ENCODE assay signal across 8 mouse cellular contexts in the genomic region with DNA sequence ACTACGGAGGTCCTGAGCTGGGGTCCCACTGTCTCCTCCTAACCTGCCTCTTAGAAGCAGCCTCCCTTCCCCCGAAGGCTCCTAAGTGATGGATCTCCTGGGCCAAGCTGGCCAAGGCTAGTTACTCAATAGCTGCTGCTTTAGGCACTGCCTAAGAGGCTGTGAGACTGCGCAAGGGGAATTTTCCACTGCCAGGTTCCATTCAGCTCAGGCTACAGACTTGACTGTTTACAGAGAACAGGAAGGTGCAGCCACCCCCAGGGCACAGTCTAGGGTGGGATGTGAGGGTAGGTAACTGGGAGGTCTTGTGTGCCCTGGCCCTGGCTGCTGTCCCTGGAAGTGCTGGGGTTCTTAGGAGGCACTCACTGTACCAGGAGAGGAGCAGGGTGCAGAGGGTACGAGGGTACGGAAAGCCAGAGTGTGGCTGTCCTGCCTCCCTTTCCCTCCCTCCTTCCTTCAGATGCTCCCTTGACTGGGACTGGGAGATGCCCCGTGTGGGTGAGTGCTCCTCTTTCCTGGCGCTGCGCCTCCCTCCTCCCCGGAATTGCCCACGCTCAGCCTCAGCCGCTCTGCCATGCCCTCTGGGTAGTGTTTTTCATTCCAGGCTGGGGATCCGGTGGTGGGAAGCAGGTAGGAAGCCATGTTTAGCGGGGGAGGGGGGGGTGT.
DNase-seq lines count a peak whose midpoint lies in the region; ATAC-seq and TF ChIP-seq lines count a peak whose summit lies in the region.

No protein-coding gene starts in this region.

- no peak overlapping the region for H3K9ac ChIP-seq in liver, embryonic 11.5 days (ENCODE audit: low read depth, low read length)
- H3K9ac ChIP-seq in limb, embryonic 12.5 days (replicated peaks) = peak overlapping the region; percentile 13
- H3K9ac ChIP-seq in neural tube, embryonic 15.5 days (replicated peaks) = no peak overlapping the region

- TF ChIP-seq CTCF in cerebellum, adult 2 months (IDR thresholded peaks at IDR 0.05; ENCODE audit: borderline replicate concordance, insufficient read depth, low read depth, low read length) = no peak
- no peak; the same call in 1 of the 2 replicates for TF ChIP-seq CTCF in kidney, adult 2 months (conservative IDR thresholded peaks at IDR 0.05; ENCODE audit: insufficient read depth, insufficient read length, low read depth, low read length)

- peak overlapping the region; percentile 35 for H3K4me2 ChIP-seq in liver, embryonic 11.5 days
- H3K4me2 ChIP-seq in limb, embryonic 12.5 days = peak overlapping the region; percentile 48
- peak overlapping the region; percentile 47 for H3K4me2 ChIP-seq in neural tube, embryonic 15.5 days

- 23% methylated on average over 13 of the region's 13 CpGs for WGBS in liver, embryonic 11.5 days
- 19% methylated on average over 13 of the region's 13 CpGs for WGBS in cerebellum, adult 2 months
- 5% methylated on average over 13 of the region's 13 CpGs for WGBS in kidney, adult 2 months
- 13% methylated on average over 13 of the region's 13 CpGs for WGBS in limb, embryonic 12.5 days
- 28% methylated on average over 12 of the region's 13 CpGs for WGBS in neural tube, embryonic 15.5 days

- H3K36me3 ChIP-seq in liver, embryonic 11.5 days (ENCODE audit: control insufficient read depth, insufficient read depth, low read length) = no peaks in the 10 kb centered on the region
- H3K36me3 ChIP-seq in kidney, adult 2 months (ENCODE audit: control insufficient read depth, insufficient read depth, low read length) = no peaks in the 10 kb centered on the region
- no peaks in the 10 kb centered on the region for H3K36me3 ChIP-seq in limb, embryonic 12.5 days
- no peaks in the 10 kb centered on the region for H3K36me3 ChIP-seq in neural tube, embryonic 15.5 days

- H3K27ac ChIP-seq in liver, embryonic 11.5 days (ENCODE audit: low read depth, low read length) = no peak overlapping the region
- peak overlapping the region; percentile 97 for H3K27ac ChIP-seq in cerebellum, adult 2 months (ENCODE audit: insufficient read depth, low read length)
- H3K27ac ChIP-seq in kidney, adult 2 months (ENCODE audit: insufficient read depth, low read depth, low read length) = peak overlapping the region; percentile 90
- peak overlapping the region; percentile 93 for H3K27ac ChIP-seq in limb, embryonic 12.5 days
- no peak overlapping the region; the same call in 1 of the 2 replicates for H3K27ac ChIP-seq in neural tube, embryonic 15.5 days (replicated peaks)

- H3K9me3 ChIP-seq in liver, embryonic 11.5 days (ENCODE audit: control insufficient read depth, low read length) = no peaks in the 10 kb centered on the region
- H3K9me3 ChIP-seq in limb, embryonic 12.5 days = no peaks in the 10 kb centered on the region
- no peaks in the 10 kb centered on the region for H3K9me3 ChIP-seq in neural tube, embryonic 15.5 days (replicated peaks)

- DNase-seq in liver, embryonic 11.5 days (ENCODE audit: low spot score) = no peak
- no peak for DNase-seq in liver
- DNase-seq in cerebellum, adult 2 months = peak; percentile 79 to 84
- DNase-seq in heart, adult 18-20 months = peak; percentile 44 to 58
- peak; percentile 83 for DNase-seq in kidney, adult 2 months
- no peak for DNase-seq in ovary, postnatal 14 days (ENCODE audit: low spot score)

- peak; percentile 63; the same call in 1 of the 2 replicates for TF ChIP-seq POLR2A in cerebellum, adult 2 months (IDR thresholded peaks at IDR 0.05; ENCODE audit: borderline replicate concordance, insufficient read depth, low read length)
- TF ChIP-seq POLR2A in kidney, adult 2 months (IDR thresholded peaks at IDR 0.05; ENCODE audit: low read depth, low read length) = no peak

- H3K27me3 ChIP-seq in liver, embryonic 11.5 days (replicated peaks; ENCODE audit: control insufficient read depth, insufficient read depth, low read length) = peaks cover 15% of the 10 kb centered on the region
- H3K27me3 ChIP-seq in cerebellum, adult 2 months (ENCODE audit: control insufficient read depth, insufficient read depth, low read length) = no peaks in the 10 kb centered on the region
- no peaks in the 10 kb centered on the region for H3K27me3 ChIP-seq in kidney, adult 2 months (replicated peaks; ENCODE audit: control insufficient read depth, insufficient read depth, low read length)
- no peaks in the 10 kb centered on the region for H3K27me3 ChIP-seq in limb, embryonic 12.5 days
- no peaks in the 10 kb centered on the region for H3K27me3 ChIP-seq in neural tube, embryonic 15.5 days (replicated peaks)

- H3K4me1 ChIP-seq in liver, embryonic 11.5 days (replicated peaks; ENCODE audit: control insufficient read depth, insufficient read depth, low read length) = peaks cover 5% of the 10 kb centered on the region
- peaks cover 10% of the 10 kb centered on the region for H3K4me1 ChIP-seq in cerebellum, adult 2 months (ENCODE audit: control insufficient read depth, insufficient read depth, low read length)
- 0 out of 2 replicates have a peak, but pooled peaks cover 3% of the 10 kb centered on the region for H3K4me1 ChIP-seq in kidney, adult 2 months (ENCODE audit: control insufficient read depth, insufficient read depth, low read length)
- H3K4me1 ChIP-seq in limb, embryonic 12.5 days (replicated peaks) = peaks cover 33% of the 10 kb centered on the region
- peaks cover 14% of the 10 kb centered on the region for H3K4me1 ChIP-seq in neural tube, embryonic 15.5 days

- H3K4me3 ChIP-seq in liver, embryonic 11.5 days (ENCODE audit: low read depth, low read length) = no peak overlapping the region
- peak overlapping the region; percentile 29 for H3K4me3 ChIP-seq in cerebellum, adult 2 months (replicated peaks; ENCODE audit: insufficient read depth, low read depth, low read length)
- peak overlapping the region; percentile 27 for H3K4me3 ChIP-seq in kidney, adult 2 months (ENCODE audit: insufficient read depth, low read depth, low read length)
- H3K4me3 ChIP-seq in limb, embryonic 12.5 days (replicated peaks) = peak overlapping the region; percentile 8; the same call in 1 of the 2 replicates
- H3K4me3 ChIP-seq in neural tube, embryonic 15.5 days (replicated peaks) = no peak overlapping the region

- no peak for ATAC-seq in liver, embryonic 11.5 days (replicated peaks; ENCODE audit: low FRiP score)
- ATAC-seq in limb, embryonic 12.5 days (ENCODE audit: insufficient number of reproducible peaks, insufficient read depth, low FRiP score, low TSS enrichment, low read depth) = peak; percentile 85
- peak; percentile 53 for ATAC-seq in neural tube, embryonic 15.5 days (ENCODE audit: low FRiP score)

Comparison
In these comparisons a context has a peak if more than half of its experiments do, and no peak if none do; other contexts are left out.
1. DNase-seq: peak in cerebellum, adult 2 months (2 of 2), heart, adult 18-20 months (2 of 2) and kidney, adult 2 months (single experiment); none in liver, embryonic 11.5 days (single experiment), liver (single experiment) and ovary, postnatal 14 days (single experiment).
2. H3K27ac ChIP-seq: peak in cerebellum, adult 2 months (single experiment), kidney, adult 2 months (single experiment) and limb, embryonic 12.5 days (single experiment); none in liver, embryonic 11.5 days (single experiment) and neural tube, embryonic 15.5 days (single experiment).
3. H3K4me3 ChIP-seq: peak in cerebellum, adult 2 months (single experiment), kidney, adult 2 months (single experiment) and limb, embryonic 12.5 days (single experiment); none in liver, embryonic 11.5 days (single experiment) and neural tube, embryonic 15.5 days (single experiment).
4. Peak in every context shown above with its lines, with median percentiles within 50 percentile points of each other: H3K4me2 ChIP-seq.